Mouse (Mus musculus) midbrain, embryonic 10.5 days (tissue): ENCODE data around the gene AI661453. TPM values are rescaled to one million over a fixed set of nuclear protein-coding genes. Genes with fewer than 3 reads are reported as not detected.
"Not testable (repeated sequence)": the region's sequence is repeated elsewhere in the genome, so short reads cannot be mapped to it uniquely, and the experiment has no call there.

ENCODE experiments used
- DNase-seq: peaks from one replicate; pipeline ENCODE4 v3.0.0-alpha.2; 2017; ENCODE audit warnings: low spot score
- H3K27ac ChIP-seq: fragments of 300-500 bp; sonication (generic); replicated peaks from 2 replicates; pipeline ENCODE4 v1.5.1; 2016; ENCODE audit warnings: mild to moderate bottlenecking
- H3K27me3 ChIP-seq: fragments of 300-500 bp; sonication (generic); 2 replicates; pipeline ENCODE4 v1.6.1; 2016; ENCODE audit warnings: low read depth, mild to moderate bottlenecking; ENCODE audit not compliant: poor library complexity, severe bottlenecking
- H3K36me3 ChIP-seq: fragments of 300-500 bp; sonication (generic); 2 replicates; pipeline ENCODE4 v1.6.1; 2016; ENCODE audit warnings: mild to moderate bottlenecking, moderate library complexity
- H3K4me1 ChIP-seq: fragments of 300-500 bp; sonication (generic); 2 replicates; pipeline ENCODE4 v1.6.1; 2016
- H3K4me3 ChIP-seq: fragments of 300-500 bp; sonication (generic); 2 replicates; pipeline ENCODE4 v1.5.1; 2016; ENCODE audit warnings: mild to moderate bottlenecking, moderate library complexity
- H3K9me3 ChIP-seq: fragments of 300-500 bp; sonication (generic); replicated peaks from 2 replicates; pipeline ENCODE4 v1.6.1; 2016; ENCODE audit warnings: mild to moderate bottlenecking
- WGBS: fragments of 180-500 bp; shearing (Covaris S2); methylation state at CpG from one replicate; pipeline ENCODE4 v1.1.7; 2016; 5-methylcytosine and 5-hydroxymethylcytosine counted together
- polyA plus RNA-seq: library from polyadenylated mRNA; unstranded; fragments of >200 nt; fragmentation: Nextera tagmentation; extraction: Ambion mirVana; gene quantifications from 2 replicates; pipeline ENCODE4 v1.2.1, GENCODE M21; 2016

The AI661453 gene
- 0.15 and 0.20 TPM in 2 replicates for polyA plus RNA-seq

- Histone ChIP-seq H3K27ac (no peak within 1 kb of the TSS), H3K27me3 (peaks cover 59% of the 10 kb centered on the region), H3K4me3 (peak within 1 kb of the TSS; percentile 54), H3K9me3 (no peaks in the 10 kb centered on the region), H3K4me1 (peaks cover 39% of the 10 kb centered on the region), H3K36me3 (no peaks in the 10 kb centered on the region)
- no peak for DNase-seq
- WGBS, result 2% methylated on average over 45 of the region's 45 CpGs
Observed at GRCm38 (mm10) chr17:47436156-47436906, at the start of gene AI661453. TSS of gene AI661453 (plus strand) at chr17:47436615.

- Histone ChIP-seq H3K4me1 (peaks cover 18% of the 10 kb centered on the region), H3K36me3 (peaks cover 11% of the 10 kb centered on the region), H3K27me3 (no peaks in the 10 kb centered on the region), H3K9me3 (peaks cover 10% of the 10 kb centered on the region; the same call in 1 of the 2 replicates), H3K27ac (no peak overlapping the region), H3K4me3 (no peak overlapping the region)
- DNase-seq, result peak; percentile 46
- WGBS, result 67% methylated on average over 4 of the region's 4 CpGs
Observed at GRCm38 (mm10) chr17:47386649-47387048, 49.8 kb upstream of the AI661453 start.

GRCm38 (mm10) chr17:47394223-47394869 is 42.1 kb upstream of the AI661453 start:
- H3K9me3 ChIP-seq, result no peaks in the 10 kb centered on the region
- peak overlapping the region; percentile 38 for H3K4me3 ChIP-seq
- peak; percentile 35 for DNase-seq
- H3K27ac ChIP-seq, result no peak overlapping the region
- WGBS, result 26% methylated on average over 24 of the region's 24 CpGs
- H3K4me1 ChIP-seq, result peaks cover 23% of the 10 kb centered on the region
- peaks cover 63% of the 10 kb centered on the region for H3K27me3 ChIP-seq
- no peaks in the 10 kb centered on the region for H3K36me3 ChIP-seq

DNA sequence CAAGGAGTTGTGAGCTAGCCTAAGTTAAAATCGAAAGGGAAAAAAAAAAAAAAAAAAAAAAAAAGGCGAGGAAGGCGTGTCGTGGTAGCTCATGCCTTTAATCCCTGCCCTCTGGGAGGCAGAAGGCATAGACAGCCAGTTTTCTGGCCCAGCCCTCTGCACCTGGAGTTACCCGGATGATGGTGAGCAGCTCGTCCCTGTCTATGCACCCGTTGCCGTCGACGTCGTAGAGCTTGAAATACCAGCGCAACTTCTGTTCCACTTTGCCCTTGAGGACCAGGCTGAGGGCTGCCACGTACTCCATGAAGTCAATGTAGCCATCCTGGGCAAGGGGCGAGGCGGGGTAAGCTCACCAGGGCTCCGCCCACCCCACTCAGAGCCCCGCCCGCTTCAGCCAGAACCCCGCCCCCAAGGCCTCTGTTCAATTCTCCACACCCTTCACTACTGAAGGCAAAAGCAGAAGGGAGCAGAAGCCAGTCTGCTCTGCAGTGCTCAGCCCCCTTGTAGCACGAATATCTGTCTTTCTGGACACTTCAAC is 41.0 kb upstream of the AI661453 start:
- 5% methylated on average over 17 of the region's 20 CpGs for WGBS
- Histone ChIP-seq H3K27ac (0 out of 2 replicates have a peak overlapping the region, but pooled peaks have one; percentile 10), H3K4me3 (peak overlapping the region; percentile 38), H3K27me3 (peaks cover 73% of the 10 kb centered on the region), H3K4me1 (peaks cover 33% of the 10 kb centered on the region), H3K36me3 (no peaks in the 10 kb centered on the region), H3K9me3 (no peaks in the 10 kb centered on the region)
- peak; percentile 72 for DNase-seq

DNA sequence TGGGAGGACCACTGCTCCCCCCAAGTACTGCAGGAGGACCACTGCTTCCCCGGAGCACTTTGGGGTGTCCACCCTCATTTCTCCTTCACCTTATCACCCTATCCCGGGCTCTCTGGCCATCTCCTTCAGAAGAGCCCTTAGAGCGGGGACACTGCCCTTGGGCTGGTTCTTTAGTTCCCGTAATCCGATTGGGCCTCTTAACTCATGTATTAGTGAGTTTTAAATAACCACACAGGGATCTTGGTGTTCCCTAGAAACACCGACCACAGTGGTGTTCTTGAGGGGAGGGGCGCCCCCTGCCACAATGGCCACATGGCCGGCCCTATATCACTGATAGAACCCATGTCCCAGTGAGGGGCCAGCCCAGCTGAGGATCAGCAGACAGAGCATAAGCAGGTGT is 37.3 kb upstream of the AI661453 start:
- WGBS, result 85% methylated on average over 8 of the region's 8 CpGs
- Histone ChIP-seq H3K36me3 (no peaks in the 10 kb centered on the region), H3K4me1 (peaks cover 39% of the 10 kb centered on the region), H3K27ac (no peak overlapping the region), H3K27me3 (peaks cover 75% of the 10 kb centered on the region), H3K4me3 (no peak overlapping the region), H3K9me3 (no peaks in the 10 kb centered on the region)
- no peak for DNase-seq

GRCm38 (mm10) chr17:47400451-47400850 is 36.0 kb upstream of the AI661453 start, which contains the start of gene Guca1a:
TSS of gene Guca1a (minus strand) at chr17:47400584.
- peaks cover 25% of the 10 kb centered on the region for H3K4me1 ChIP-seq
- peak within 1 kb of the TSS; percentile 46; the same call in 1 of the 2 replicates for H3K27ac ChIP-seq
- H3K27me3 ChIP-seq, result peaks cover 73% of the 10 kb centered on the region
- H3K9me3 ChIP-seq, result no peaks in the 10 kb centered on the region
- H3K36me3 ChIP-seq, result no peaks in the 10 kb centered on the region
- WGBS, result 14% methylated on average over 10 of the region's 10 CpGs
- peak; percentile 71 for DNase-seq
- H3K4me3 ChIP-seq, result peak within 1 kb of the TSS; percentile 22; the same call in 1 of the 2 replicates

GRCm38 (mm10) chr17:47407717-47408557 is 28.5 kb upstream of the AI661453 start:
- H3K27me3 ChIP-seq, result peaks cover 85% of the 10 kb centered on the region
- no peaks in the 10 kb centered on the region for H3K9me3 ChIP-seq
- peaks cover 8% of the 10 kb centered on the region for H3K4me1 ChIP-seq
- WGBS, result 66% methylated on average over 10 of the region's 10 CpGs
- H3K4me3 ChIP-seq, result no peak overlapping the region
- no peak overlapping the region for H3K27ac ChIP-seq
- no peaks in the 10 kb centered on the region for H3K36me3 ChIP-seq
- DNase-seq, result no peak

- H3K9me3 ChIP-seq, result no peaks in the 10 kb centered on the region
- no peaks in the 10 kb centered on the region for H3K36me3 ChIP-seq
- peak; percentile 73 for DNase-seq
- peaks cover 8% of the 10 kb centered on the region for H3K4me1 ChIP-seq
- H3K27ac ChIP-seq, result no peak overlapping the region
- WGBS, result 20% methylated on average over 8 of the region's 8 CpGs
- peaks cover 85% of the 10 kb centered on the region for H3K27me3 ChIP-seq
- no peak overlapping the region for H3K4me3 ChIP-seq
Observed at GRCm38 (mm10) chr17:47408558-47408898, 27.9 kb upstream of the AI661453 start.

DNA sequence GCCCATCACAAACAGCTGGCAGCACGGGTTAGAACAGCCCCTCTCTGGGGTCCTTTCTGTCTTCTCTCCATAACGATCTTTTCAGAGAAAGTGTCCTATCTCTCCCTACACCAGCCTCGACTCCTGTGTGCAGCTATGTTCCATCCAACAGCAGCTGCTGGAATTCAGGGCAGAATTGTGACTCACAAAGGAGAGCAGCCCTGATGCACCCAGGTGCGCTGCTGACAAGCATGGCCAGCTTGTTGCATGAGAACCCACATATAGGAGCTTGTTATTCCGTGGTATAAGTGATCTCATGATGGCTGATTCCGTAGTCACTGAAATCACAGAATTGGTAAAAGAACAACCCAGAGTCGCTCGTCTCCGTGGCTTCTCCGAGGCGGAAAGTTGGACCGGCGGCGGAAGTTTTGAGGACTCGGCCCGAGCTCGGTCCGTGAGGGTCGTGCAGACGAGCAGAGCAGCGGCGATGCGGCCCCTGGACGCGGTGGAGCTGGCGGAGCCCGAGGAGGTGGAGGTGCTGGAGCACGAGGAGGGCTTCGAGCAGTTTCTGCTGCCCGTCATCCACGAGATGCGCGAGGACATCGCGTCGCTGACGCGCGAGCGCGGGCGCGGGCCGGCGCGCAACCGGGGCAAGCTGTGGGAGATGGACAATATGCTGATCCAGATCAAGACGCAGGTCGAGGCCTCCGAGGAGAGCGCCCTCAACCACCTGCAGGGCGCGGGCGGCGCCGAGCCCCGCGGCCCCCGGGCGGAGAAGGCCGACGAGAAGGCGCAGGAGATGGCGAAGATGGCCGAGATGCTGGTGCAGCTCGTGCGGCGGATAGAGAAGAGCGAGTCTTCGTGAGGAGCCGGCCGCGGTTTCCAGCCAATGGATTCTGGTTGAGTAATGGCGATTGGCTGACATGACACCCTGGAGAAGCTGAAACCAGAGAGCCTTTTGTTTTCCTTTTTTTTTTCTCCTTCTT is 26.2 kb upstream of the AI661453 start:
- peaks cover 81% of the 10 kb centered on the region for H3K27me3 ChIP-seq

DNA sequence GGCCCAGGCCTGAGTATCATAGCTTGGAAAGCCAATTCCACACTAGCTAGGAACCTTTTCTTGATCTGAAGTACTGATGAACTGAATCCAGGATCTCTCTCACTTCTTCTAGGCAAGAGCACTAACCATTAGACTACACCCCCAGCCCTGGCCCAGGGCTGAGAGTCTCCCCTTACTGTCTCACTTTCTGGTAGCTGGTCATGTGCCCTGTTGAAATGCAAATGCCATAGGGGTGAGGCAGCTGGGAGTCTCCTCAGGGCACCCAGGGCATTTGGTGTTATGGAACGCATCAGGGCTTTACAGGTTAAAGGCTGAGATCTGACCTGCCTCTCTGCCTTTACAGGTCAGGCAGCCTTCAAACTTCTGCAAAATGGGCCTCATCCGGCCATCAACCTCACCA is 16.2 kb upstream of the AI661453 start:
- Histone ChIP-seq H3K9me3 (no peaks in the 10 kb centered on the region), H3K36me3 (no peaks in the 10 kb centered on the region), H3K4me1 (no peaks in the 10 kb centered on the region), H3K4me3 (no peak overlapping the region), H3K27ac (no peak overlapping the region), H3K27me3 (no peaks in the 10 kb centered on the region)
- DNase-seq, result no peak
- 68% methylated on average over 2 of the region's 2 CpGs for WGBS

More for the DNA sequence above, 26.2 kb upstream of the AI661453 start:
- H3K27ac ChIP-seq, H3K36me3 ChIP-seq, H3K4me1 ChIP-seq, H3K9me3 ChIP-seq: not testable (repeated sequence)
- H3K4me3 ChIP-seq, result peak overlapping the region; percentile 53
- 4% methylated on average over 74 of the region's 74 CpGs for WGBS
- peak; percentile 39 for DNase-seq

DNA sequence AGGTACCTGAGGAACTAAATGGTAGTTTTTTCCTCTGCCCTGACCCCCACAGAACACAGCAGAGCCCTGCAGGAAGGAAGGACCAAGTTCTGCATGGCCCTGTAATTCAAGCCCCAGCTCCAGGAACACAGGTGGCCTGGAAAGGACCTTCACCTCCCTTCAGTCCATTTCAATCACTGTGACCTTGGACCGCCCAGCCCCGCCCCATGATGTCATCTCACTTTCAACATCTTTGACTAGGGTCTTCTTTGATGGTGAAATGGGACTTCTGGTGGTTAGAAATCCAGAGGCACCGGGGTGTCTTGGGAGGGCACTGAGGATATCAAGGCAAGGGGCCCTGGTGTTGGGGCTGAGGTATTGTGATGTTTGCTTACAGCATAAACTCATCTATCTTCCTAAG is 14.8 kb upstream of the AI661453 start:
- Histone ChIP-seq H3K27me3 (no peaks in the 10 kb centered on the region), H3K4me1 (no peaks in the 10 kb centered on the region), H3K36me3 (no peaks in the 10 kb centered on the region), H3K4me3 (no peak overlapping the region), H3K27ac (no peak overlapping the region), H3K9me3 (no peaks in the 10 kb centered on the region)
- 83% methylated on average over 3 of the region's 3 CpGs for WGBS
- no peak for DNase-seq
